Mouse (Mus musculus) brain, embryonic 14.5 days (tissue): ENCODE measurements around the gene Nrxn2.

Experiments used
- CTCF ChIP-seq: fragments of 200-500 bp; IDR thresholded peaks from 2 replicates; pipeline ENCODE4 v1.5.1; 2012; ENCODE audit warnings: inconsistent platforms, mild to moderate bottlenecking, moderate library complexity, borderline replicate concordance; ENCODE audit not compliant: insufficient read depth, insufficient read length; ENCODE audit errors: extremely low read depth
- POLR2A ChIP-seq: fragments of 200-500 bp; IDR thresholded peaks from 2 replicates; pipeline ENCODE4 v1.6.1; 2012; ENCODE audit warnings: mild to moderate bottlenecking, inconsistent platforms, borderline replicate concordance; ENCODE audit not compliant: poor library complexity, insufficient read depth, insufficient read length, severe bottlenecking; ENCODE audit errors: extremely low read depth

GRCm38 (mm10) chr19:6504656-6505045 lies 86.1 kb downstream of the Nrxn2 start:
- no peak for TF ChIP-seq CTCF
- no peak for TF ChIP-seq POLR2A
